Mouse (Mus musculus): ENCODE data around the gene Dlg2. TPM values are rescaled to one million over a fixed set of nuclear protein-coding genes. Genes with fewer than 3 reads are reported as not detected.
A peak's percentile ranks its signal among the peaks of the same experiment; 100 is the strongest.

The Dlg2 gene
- polyA plus RNA-seq, 1 experiment from 2014 or later: 27.1 TPM

DNA sequence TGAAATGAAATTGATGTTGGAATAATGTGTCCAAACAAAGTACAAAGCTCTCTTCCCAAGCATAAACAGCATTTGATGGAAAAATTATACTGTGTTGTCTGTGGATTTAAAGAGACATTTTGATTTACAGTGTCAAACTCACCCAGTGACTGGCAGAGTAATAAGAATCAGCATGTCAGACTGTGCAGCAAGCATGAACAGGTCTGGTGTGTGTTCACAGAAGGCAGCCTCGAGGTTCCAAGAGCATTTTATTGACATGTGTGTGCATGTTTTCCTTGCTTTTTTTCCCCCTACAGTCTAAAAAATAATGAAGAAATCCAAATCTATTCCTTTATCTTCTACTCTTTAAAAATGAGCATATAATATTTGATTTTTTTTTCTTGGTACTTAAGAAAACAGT is 1924.1 kb downstream of the Dlg2 start:
- no peaks in the 10 kb centered on the region for H3K9me3 ChIP-seq (replicated peaks; ENCODE audit: control insufficient read depth, low read length, poor library complexity, severe bottlenecking)
- peaks cover 7% of the 10 kb centered on the region for H3K4me1 ChIP-seq (ENCODE audit: control insufficient read depth, insufficient read depth, low read length)
- H3K4me3 ChIP-seq (ENCODE audit: low read depth, low read length): no peak overlapping the region
- H3K27me3 ChIP-seq (ENCODE audit: control insufficient read depth, insufficient read depth, low read depth, low read length): no peaks in the 10 kb centered on the region
- H3K36me3 ChIP-seq (ENCODE audit: control insufficient read depth, insufficient read depth, low read length): no peaks in the 10 kb centered on the region
- 55% methylated on average over 1 of the region's 1 CpGs for WGBS
- H3K4me2 ChIP-seq (ENCODE audit: low read length): no peak overlapping the region
- no peak for ATAC-seq
- H3K27ac ChIP-seq (ENCODE audit: low read length): no peak overlapping the region
- no peak overlapping the region for H3K9ac ChIP-seq (ENCODE audit: low read depth, low read length)

DNA sequence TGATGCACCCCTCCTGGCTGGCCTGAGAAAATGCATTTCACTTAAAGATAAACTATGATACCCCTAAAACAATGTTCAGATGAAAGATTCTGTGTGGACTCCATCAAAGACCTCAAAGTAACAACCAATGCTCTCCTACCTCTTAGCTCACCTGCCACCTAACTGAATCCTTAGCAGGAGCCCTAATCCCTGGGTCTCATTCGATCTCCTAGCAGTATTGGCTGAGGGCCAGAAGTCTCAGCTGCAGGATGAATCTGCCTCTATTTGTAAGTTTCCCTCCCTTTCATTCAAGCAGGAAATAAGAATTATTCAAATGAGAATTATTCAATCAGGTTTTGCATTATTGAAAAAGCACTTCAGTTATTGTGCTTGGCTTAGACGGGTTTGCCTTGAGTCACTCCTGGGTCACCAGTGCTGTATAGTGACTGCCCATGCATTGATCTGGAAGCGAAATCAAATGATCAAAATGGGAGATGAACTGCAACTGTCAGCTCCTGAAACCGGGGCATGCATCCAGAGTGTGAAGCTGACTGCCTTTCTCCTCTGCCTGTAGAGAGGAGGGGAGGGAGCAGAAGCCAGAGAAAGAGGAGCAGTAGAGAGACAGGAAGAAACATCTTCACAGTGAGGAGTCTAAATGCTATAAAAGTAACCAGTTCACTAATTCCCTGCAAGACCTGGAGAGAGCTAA is 1924.7 kb downstream of the Dlg2 start:
- WGBS: 29% methylated on average over 4 of the region's 4 CpGs
- H3K4me2 ChIP-seq (ENCODE audit: low read length): no peak overlapping the region
- ATAC-seq: peak; percentile 79
- H3K36me3 ChIP-seq (ENCODE audit: control insufficient read depth, insufficient read depth, low read length): no peaks in the 10 kb centered on the region
- no peaks in the 10 kb centered on the region for H3K27me3 ChIP-seq (ENCODE audit: control insufficient read depth, insufficient read depth, low read depth, low read length)
- H3K4me1 ChIP-seq (ENCODE audit: control insufficient read depth, insufficient read depth, low read length): peaks cover 7% of the 10 kb centered on the region
- H3K4me3 ChIP-seq (ENCODE audit: low read depth, low read length): no peak overlapping the region
- peak overlapping the region; percentile 35 for H3K27ac ChIP-seq (ENCODE audit: low read length)
- H3K9ac ChIP-seq (ENCODE audit: low read depth, low read length): no peak overlapping the region
- no peaks in the 10 kb centered on the region for H3K9me3 ChIP-seq (replicated peaks; ENCODE audit: control insufficient read depth, low read length, poor library complexity, severe bottlenecking)

DNA sequence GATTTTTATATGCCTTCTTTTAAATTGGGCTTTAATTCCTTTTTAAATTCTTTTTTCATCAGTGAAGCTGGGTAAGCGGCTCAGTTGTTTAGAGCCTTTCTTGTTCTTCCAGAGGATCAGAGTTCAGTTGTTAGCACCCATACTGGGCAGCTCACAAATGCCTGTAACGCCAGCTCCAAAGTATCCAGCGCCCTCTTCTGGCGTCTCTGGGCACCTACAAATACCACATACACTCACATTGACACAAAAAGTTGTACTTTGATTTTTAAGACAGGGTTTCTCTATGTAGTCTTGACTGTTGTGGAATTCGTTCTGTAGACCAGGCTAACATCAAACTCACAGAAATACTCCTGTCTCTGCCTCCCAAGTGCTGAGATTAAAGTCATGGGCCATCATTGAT is 1932.0 kb downstream of the Dlg2 start:
- Histone ChIP-seq H3K4me1 (ENCODE audit: control insufficient read depth, insufficient read depth, low read length) (no peaks in the 10 kb centered on the region), H3K27ac (ENCODE audit: low read length) (no peak overlapping the region), H3K9ac (ENCODE audit: low read depth, low read length) (no peak overlapping the region), H3K27me3 (ENCODE audit: control insufficient read depth, insufficient read depth, low read depth, low read length) (no peaks in the 10 kb centered on the region), H3K9me3 (replicated peaks; ENCODE audit: control insufficient read depth, low read length, poor library complexity, severe bottlenecking) (no peaks in the 10 kb centered on the region), H3K4me3 (ENCODE audit: low read depth, low read length) (no peak overlapping the region), H3K4me2 (ENCODE audit: low read length) (no peak overlapping the region), H3K36me3 (ENCODE audit: control insufficient read depth, insufficient read depth, low read length) (no peaks in the 10 kb centered on the region)
- WGBS: 63% methylated on average over 5 of the region's 5 CpGs
- ATAC-seq: no peak

DNA sequence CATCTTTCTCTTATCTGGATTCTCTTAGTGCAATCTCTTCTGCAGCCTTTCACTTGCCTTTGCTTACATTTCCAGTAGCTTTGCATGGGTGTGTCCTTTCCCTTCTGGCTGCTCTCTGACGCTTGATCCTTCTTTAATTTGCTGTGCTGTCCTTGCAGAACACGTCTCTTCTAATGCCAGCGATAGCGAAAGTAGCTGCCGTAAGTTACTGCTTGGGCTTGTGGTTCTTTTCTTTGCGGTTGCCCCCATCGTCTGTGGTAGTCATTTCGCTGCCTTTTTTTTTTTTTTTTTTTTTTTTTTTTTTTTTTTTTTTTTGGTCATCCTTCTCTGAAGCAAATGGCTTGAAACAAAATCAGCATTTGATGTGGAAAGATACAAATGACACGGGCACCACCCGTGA is 1944.0 kb downstream of the Dlg2 start:
- H3K27ac ChIP-seq (ENCODE audit: low read length): no peak overlapping the region
- H3K9me3 ChIP-seq (replicated peaks; ENCODE audit: control insufficient read depth, low read length, poor library complexity, severe bottlenecking): no peaks in the 10 kb centered on the region
- H3K36me3 ChIP-seq (ENCODE audit: control insufficient read depth, insufficient read depth, low read length): no peaks in the 10 kb centered on the region
- no peaks in the 10 kb centered on the region for H3K27me3 ChIP-seq (ENCODE audit: control insufficient read depth, insufficient read depth, low read depth, low read length)
- 80% methylated on average over 10 of the region's 10 CpGs for WGBS
- H3K4me2 ChIP-seq (ENCODE audit: low read length): no peak overlapping the region
- no peak overlapping the region for H3K4me3 ChIP-seq (ENCODE audit: low read depth, low read length)
- no peaks in the 10 kb centered on the region for H3K4me1 ChIP-seq (ENCODE audit: control insufficient read depth, insufficient read depth, low read length)
- H3K9ac ChIP-seq (ENCODE audit: low read depth, low read length): no peak overlapping the region
- no peak for ATAC-seq

DNA sequence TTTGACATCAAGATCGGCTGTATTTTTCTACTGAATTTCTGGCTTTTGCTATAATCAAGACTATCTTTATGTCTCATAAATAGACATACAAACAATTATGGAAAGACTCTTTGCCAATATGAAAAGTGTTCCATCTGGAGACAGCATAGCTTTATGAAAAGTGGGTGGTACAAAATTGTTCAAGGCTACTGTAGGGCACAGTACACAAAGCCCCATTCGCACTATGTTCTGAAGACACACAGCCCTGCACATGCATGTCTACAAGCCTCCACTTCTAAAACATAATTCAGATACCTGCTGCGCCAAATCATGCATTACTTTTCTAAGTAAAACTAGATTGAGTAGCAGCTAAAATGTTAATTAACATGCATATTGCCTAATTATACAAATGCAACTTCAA is 1946.5 kb downstream of the Dlg2 start:
- H3K9me3 ChIP-seq (replicated peaks; ENCODE audit: control insufficient read depth, low read length, poor library complexity, severe bottlenecking): no peaks in the 10 kb centered on the region
- no peaks in the 10 kb centered on the region for H3K27me3 ChIP-seq (ENCODE audit: control insufficient read depth, insufficient read depth, low read depth, low read length)
- no peak overlapping the region for H3K27ac ChIP-seq (ENCODE audit: low read length)
- 95% methylated on average over 3 of the region's 3 CpGs for WGBS
- ATAC-seq: no peak
- no peaks in the 10 kb centered on the region for H3K36me3 ChIP-seq (ENCODE audit: control insufficient read depth, insufficient read depth, low read length)
- H3K4me3 ChIP-seq (ENCODE audit: low read depth, low read length): no peak overlapping the region
- H3K4me1 ChIP-seq (ENCODE audit: control insufficient read depth, insufficient read depth, low read length): no peaks in the 10 kb centered on the region; the same call in 1 of the 2 replicates
- H3K4me2 ChIP-seq (ENCODE audit: low read length): no peak overlapping the region
- no peak overlapping the region for H3K9ac ChIP-seq (ENCODE audit: low read depth, low read length)

DNA sequence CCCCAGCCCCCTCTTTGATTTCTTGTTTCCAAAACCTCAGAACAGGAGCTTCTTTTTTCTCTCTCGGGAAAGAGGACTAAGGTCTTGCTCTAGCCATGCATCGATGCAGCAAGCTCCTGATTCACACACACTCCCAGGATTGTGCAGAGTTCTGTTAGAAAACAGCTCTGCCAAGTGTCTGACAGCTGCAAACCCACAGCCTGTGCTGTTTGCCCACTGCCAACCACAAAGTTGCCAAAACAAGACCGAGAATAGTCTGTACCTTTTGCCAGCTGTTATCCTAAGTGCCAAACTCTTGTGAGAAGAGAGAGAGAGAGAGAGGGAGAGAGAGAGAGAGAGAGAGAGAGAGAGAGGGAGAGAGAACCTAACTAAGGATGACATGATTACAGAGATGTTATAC is 1948.2 kb downstream of the Dlg2 start:
- H3K27me3 ChIP-seq (ENCODE audit: control insufficient read depth, insufficient read depth, low read depth, low read length): no peaks in the 10 kb centered on the region
- no peaks in the 10 kb centered on the region; the same call in 1 of the 2 replicates for H3K4me1 ChIP-seq (ENCODE audit: control insufficient read depth, insufficient read depth, low read length)
- H3K4me2 ChIP-seq (ENCODE audit: low read length): no peak overlapping the region
- H3K27ac ChIP-seq (ENCODE audit: low read length): no peak overlapping the region
- no peak overlapping the region for H3K4me3 ChIP-seq (ENCODE audit: low read depth, low read length)
- no peak overlapping the region for H3K9ac ChIP-seq (ENCODE audit: low read depth, low read length)
- H3K9me3 ChIP-seq (replicated peaks; ENCODE audit: control insufficient read depth, low read length, poor library complexity, severe bottlenecking): no peaks in the 10 kb centered on the region
- no peak for ATAC-seq
- H3K36me3 ChIP-seq (ENCODE audit: control insufficient read depth, insufficient read depth, low read length): no peaks in the 10 kb centered on the region
- 84% methylated on average over 3 of the region's 3 CpGs for WGBS

DNA sequence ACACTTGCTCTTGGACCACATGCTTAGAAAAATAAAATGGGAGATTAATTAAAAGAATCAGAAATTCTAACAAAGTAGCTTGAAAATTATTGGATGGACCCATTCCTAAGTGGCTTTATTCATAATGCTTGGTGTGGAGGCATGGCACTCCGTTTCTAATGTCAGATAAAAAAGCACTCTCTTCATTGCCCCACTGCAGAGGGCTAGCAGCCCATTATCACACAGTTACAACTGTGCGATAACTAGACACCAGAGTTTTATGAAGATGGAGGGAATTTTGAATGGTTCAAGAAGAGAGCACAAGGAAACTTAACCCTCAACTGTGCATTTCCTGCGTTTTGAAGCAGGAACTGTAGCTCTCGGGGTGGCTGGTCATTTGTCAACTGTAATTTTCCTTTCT is 1950.8 kb downstream of the Dlg2 start:
- Histone ChIP-seq H3K27ac (ENCODE audit: low read length) (no peak overlapping the region), H3K4me3 (ENCODE audit: low read depth, low read length) (no peak overlapping the region), H3K9me3 (replicated peaks; ENCODE audit: control insufficient read depth, low read length, poor library complexity, severe bottlenecking) (no peaks in the 10 kb centered on the region), H3K27me3 (ENCODE audit: control insufficient read depth, insufficient read depth, low read depth, low read length) (no peaks in the 10 kb centered on the region), H3K36me3 (ENCODE audit: control insufficient read depth, insufficient read depth, low read length) (peaks cover 3% of the 10 kb centered on the region; the same call in 1 of the 2 replicates), H3K9ac (ENCODE audit: low read depth, low read length) (no peak overlapping the region), H3K4me2 (ENCODE audit: low read length) (no peak overlapping the region), H3K4me1 (ENCODE audit: control insufficient read depth, insufficient read depth, low read length) (no peaks in the 10 kb centered on the region; the same call in 1 of the 2 replicates)
- WGBS: 86% methylated on average over 4 of the region's 4 CpGs
- no peak for ATAC-seq

DNA sequence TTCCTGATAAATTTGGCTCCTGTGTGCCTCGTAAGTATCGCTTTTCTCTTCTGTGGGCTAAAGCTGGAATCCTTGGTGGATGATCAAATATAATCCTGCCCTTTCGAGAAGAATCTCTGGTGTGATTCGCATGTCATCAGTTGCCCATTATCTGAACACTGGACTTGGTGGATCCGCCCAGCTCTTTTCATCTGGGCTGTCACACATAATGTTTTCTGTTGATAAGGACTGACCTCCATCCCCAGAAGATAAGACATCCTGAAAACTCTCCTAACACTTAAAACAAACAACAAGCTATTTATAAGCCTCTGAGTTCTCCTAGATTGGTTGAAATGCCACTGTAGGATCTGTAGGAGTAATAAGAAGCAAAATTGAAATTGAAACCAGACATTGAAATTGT is 1952.2 kb downstream of the Dlg2 start:
- peaks cover 4% of the 10 kb centered on the region; the same call in 1 of the 2 replicates for H3K36me3 ChIP-seq (ENCODE audit: control insufficient read depth, insufficient read depth, low read length)
- no peak for ATAC-seq
- no peaks in the 10 kb centered on the region for H3K9me3 ChIP-seq (replicated peaks; ENCODE audit: control insufficient read depth, low read length, poor library complexity, severe bottlenecking)
- 68% methylated on average over 5 of the region's 5 CpGs for WGBS
- no peaks in the 10 kb centered on the region; the same call in 1 of the 2 replicates for H3K4me1 ChIP-seq (ENCODE audit: control insufficient read depth, insufficient read depth, low read length)
- H3K4me3 ChIP-seq (ENCODE audit: low read depth, low read length): no peak overlapping the region
- H3K4me2 ChIP-seq (ENCODE audit: low read length): no peak overlapping the region
- H3K27ac ChIP-seq (ENCODE audit: low read length): no peak overlapping the region
- H3K27me3 ChIP-seq (ENCODE audit: control insufficient read depth, insufficient read depth, low read depth, low read length): no peaks in the 10 kb centered on the region
- no peak overlapping the region for H3K9ac ChIP-seq (ENCODE audit: low read depth, low read length)

DNA sequence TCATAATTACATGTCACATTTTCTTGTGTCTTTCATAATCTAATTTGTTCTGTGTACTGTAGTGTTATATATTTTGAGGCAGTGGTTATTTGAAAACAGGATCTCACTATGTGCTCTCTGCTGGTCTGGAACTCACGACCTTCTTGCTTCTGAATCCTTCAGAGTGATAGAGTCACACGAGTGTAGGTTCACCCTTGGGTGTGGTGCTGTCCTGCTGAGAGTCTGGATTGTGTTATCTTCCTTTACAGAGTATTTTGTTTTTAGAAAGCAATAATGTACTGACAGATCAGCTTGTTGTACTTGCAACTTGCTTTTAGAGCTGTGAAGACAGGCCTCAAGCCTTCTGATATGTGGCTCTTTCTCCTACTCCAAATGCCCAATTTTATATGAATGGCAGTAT is 1953.8 kb downstream of the Dlg2 start:
- 79% methylated on average over 2 of the region's 2 CpGs for WGBS
- peaks cover 6% of the 10 kb centered on the region; the same call in 1 of the 2 replicates for H3K36me3 ChIP-seq (ENCODE audit: control insufficient read depth, insufficient read depth, low read length)
- no peak for ATAC-seq
- no peaks in the 10 kb centered on the region for H3K27me3 ChIP-seq (ENCODE audit: control insufficient read depth, insufficient read depth, low read depth, low read length)
- no peak overlapping the region for H3K9ac ChIP-seq (ENCODE audit: low read depth, low read length)
- H3K4me3 ChIP-seq (ENCODE audit: low read depth, low read length): no peak overlapping the region
- H3K9me3 ChIP-seq (replicated peaks; ENCODE audit: control insufficient read depth, low read length, poor library complexity, severe bottlenecking): no peaks in the 10 kb centered on the region
- no peak overlapping the region for H3K4me2 ChIP-seq (ENCODE audit: low read length)
- H3K27ac ChIP-seq (ENCODE audit: low read length): no peak overlapping the region
- H3K4me1 ChIP-seq (ENCODE audit: control insufficient read depth, insufficient read depth, low read length): no peaks in the 10 kb centered on the region; the same call in 1 of the 2 replicates

All from midbrain, embryonic 16.5 days (tissue).